Mouse (Mus musculus) gastrocnemius, postnatal 25 days (tissue): ENCODE results near the gene Fgf9. TPM values are rescaled to one million over a fixed set of nuclear protein-coding genes. Genes with fewer than 3 reads are reported as not detected.

Experiments used
- DNase-seq: peaks from one replicate; pipeline ENCODE4 v3.0.0; 2022
- long read RNA-seq, 2 experiments: library from polyadenylated mRNA; stranded (forward); transcript quantifications; one replicate each; pipeline ENCODE4 v2.0.0; 2021
- total RNA-seq, 2 experiments: library from RNA; stranded (reverse); gene quantifications; 1 replicate in 1 of 2; 2 replicates in 1 of 2; pipeline ENCODE4 v1.2.3; 2021

Fgf9 gene
- total RNA-seq, result 1 to 10 TPM in 1 of 2 experiments, under 1 TPM in 1; 0.64 to 1.6 TPM
- long read RNA-seq, experiment 1, result 0 reads
- long read RNA-seq, experiment 2, partial matches to known transcripts, result 0 of 1 reads
- long read RNA-seq, experiment 2, other reads (novel, unspliced or antisense), result 0 of 1 reads

- DNase-seq, result no peak
Observed at GRCm38 (mm10) chr14:58070481-58071119, at the start of gene Fgf9. TSS of gene Fgf9 (plus strand) at chr14:58070547.

GRCm38 (mm10) chr14:58034567-58034966 is 35.8 kb upstream of the Fgf9 start:
- DNase-seq, result no peak

- no peak for DNase-seq
Observed at GRCm38 (mm10) chr14:58036174-58036573, 34.2 kb upstream of the Fgf9 start.

- DNase-seq, result no peak
Observed at GRCm38 (mm10) chr14:58046639-58047284, 23.6 kb upstream of the Fgf9 start.

GRCm38 (mm10) chr14:58050691-58051090 is 19.7 kb upstream of the Fgf9 start:
- DNase-seq, result no peak

GRCm38 (mm10) chr14:58067586-58067985 is 2.8 kb upstream of the Fgf9 start:
- no peak for DNase-seq

- no peak for DNase-seq
Observed at GRCm38 (mm10) chr14:58068641-58069040, 1.7 kb upstream of the Fgf9 start.

- DNase-seq, result no peak
Observed at GRCm38 (mm10) chr14:58069927-58070326, 420 bp upstream of the Fgf9 start.

GRCm38 (mm10) chr14:58071120-58071641 is 834 bp downstream of the Fgf9 start:
- peak; percentile 31 for DNase-seq

- DNase-seq, result peak; percentile 67
Observed at GRCm38 (mm10) chr14:58071830-58072770, 1.8 kb downstream of the Fgf9 start.

GRCm38 (mm10) chr14:58072771-58073501 is 2.6 kb downstream of the Fgf9 start:
- DNase-seq, result no peak

- DNase-seq, result no peak
Observed at GRCm38 (mm10) chr14:58073936-58074335, 3.6 kb downstream of the Fgf9 start.

GRCm38 (mm10) chr14:58074621-58075432 is 4.5 kb downstream of the Fgf9 start:
- DNase-seq, result peak; percentile 25

- DNase-seq, result no peak
Observed at GRCm38 (mm10) chr14:58075433-58076029, 5.2 kb downstream of the Fgf9 start.

GRCm38 (mm10) chr14:58076030-58076521 is 5.7 kb downstream of the Fgf9 start:
- DNase-seq, result no peak

GRCm38 (mm10) chr14:58076726-58077255 is 6.4 kb downstream of the Fgf9 start:
- no peak for DNase-seq

GRCm38 (mm10) chr14:58079471-58079870 is 9.1 kb downstream of the Fgf9 start:
- DNase-seq, result no peak

GRCm38 (mm10) chr14:58081955-58082354 is 11.6 kb downstream of the Fgf9 start:
- DNase-seq, result no peak

- DNase-seq, result no peak
Observed at GRCm38 (mm10) chr14:58084240-58084639, 13.9 kb downstream of the Fgf9 start.

GRCm38 (mm10) chr14:58087326-58087725 is 17.0 kb downstream of the Fgf9 start:
- DNase-seq, result no peak
